Mouse (Mus musculus): ENCODE data around the gene Nr1d2.
A peak's percentile ranks its signal among the peaks of the same experiment; 100 is the strongest.
"Not testable (repeated sequence)": the region's sequence is repeated elsewhere in the genome, so short reads cannot be mapped to it uniquely, and the experiment has no call there.

Gene Nr1d2

GRCm38 (mm10) chr14:18238750-18239731, at the start of gene Nr1d2:
Gene Nr1d2 (minus strand): TSS chr14:18239127.
- peak; percentile 80 for ATAC-seq (ENCODE audit: low TSS enrichment)

DNA sequence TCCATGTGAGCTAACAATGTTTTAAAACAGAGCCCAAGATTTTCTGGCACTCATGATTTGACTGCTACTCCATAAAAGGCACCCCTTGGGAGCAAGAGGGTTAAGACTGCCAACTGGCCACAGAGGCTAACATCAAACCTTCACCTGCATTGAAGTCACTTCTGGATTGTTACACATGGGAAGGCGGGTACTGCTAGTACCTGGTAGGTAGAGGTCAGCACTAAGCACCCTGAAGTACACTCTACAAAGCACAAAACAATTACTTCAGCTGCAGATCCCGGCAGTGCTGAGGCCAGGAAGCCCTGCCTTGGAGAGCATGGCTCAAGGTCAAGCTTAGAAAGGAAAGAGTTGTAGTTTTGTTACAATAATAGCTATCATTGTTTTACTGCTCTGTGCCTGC, 48.5 kb upstream of the Nr1d2 start:
- no peak for ATAC-seq (ENCODE audit: low TSS enrichment)

- no peak for ATAC-seq (ENCODE audit: low TSS enrichment)
Observed at GRCm38 (mm10) chr14:18286441-18286840, 47.5 kb upstream of the Nr1d2 start.

DNA sequence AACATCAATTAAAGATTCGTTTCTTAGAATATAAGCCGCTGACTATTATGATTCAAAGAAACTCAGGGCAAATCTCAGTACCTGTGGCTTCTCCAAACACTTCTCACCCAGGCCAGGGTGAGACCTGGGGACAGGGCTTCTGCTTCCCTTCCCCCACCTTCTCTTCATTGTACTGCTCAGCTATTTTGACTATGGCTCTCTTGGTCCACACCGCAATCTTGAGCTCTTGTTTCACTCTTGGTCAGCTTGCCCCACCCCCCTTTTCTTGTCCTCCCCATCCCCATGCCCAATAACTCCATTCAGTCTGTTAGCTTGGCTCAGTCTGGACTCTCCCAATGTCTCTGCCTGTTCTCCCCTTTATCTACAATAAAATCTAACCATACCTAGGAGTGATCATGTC, 46.5 kb upstream of the Nr1d2 start:
- no peak for ATAC-seq (ENCODE audit: low TSS enrichment)

DNA sequence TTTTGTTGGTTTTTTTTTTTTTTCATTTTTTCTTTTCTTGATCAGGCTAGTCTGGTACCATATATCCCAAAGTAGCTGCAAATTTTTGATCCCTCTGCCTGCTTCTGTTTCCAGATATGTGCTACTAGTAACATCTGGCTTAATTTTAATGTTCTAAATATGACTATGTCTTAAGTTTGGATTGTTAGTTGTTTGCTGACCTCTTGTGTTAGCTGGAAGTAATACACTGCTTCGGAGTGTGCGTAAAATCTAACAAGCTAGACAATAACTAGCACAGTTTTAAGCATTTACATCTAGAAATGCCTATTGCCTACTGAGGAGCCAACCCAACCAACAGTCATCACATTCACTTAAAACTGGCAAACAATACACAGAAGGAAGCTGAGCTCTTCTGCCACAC, 45.7 kb upstream of the Nr1d2 start:
- ATAC-seq (ENCODE audit: low TSS enrichment): peak; percentile 51

GRCm38 (mm10) chr14:18280375-18280774, 41.4 kb upstream of the Nr1d2 start:
- no peak for ATAC-seq (ENCODE audit: low TSS enrichment)

DNA sequence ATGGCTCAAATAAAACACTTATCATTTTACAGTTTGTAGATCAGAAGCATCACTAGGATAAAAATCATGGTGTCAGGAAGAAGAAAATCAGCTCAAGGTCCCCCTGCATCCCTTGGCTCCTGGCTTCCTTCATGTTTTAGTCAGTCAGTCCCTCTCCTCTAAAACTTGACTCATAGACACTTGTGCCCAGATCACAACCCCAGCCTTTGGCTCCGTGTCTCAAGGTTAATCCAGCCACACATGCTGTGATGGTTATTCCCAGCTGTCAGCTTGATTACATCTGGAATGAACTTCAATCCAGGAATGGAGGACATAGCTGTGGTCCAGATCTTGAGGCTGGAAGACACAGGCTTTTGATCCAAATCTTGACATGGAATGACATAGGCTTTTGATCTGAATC, 35.6 kb upstream of the Nr1d2 start:
- ATAC-seq (ENCODE audit: low TSS enrichment): no peak

DNA sequence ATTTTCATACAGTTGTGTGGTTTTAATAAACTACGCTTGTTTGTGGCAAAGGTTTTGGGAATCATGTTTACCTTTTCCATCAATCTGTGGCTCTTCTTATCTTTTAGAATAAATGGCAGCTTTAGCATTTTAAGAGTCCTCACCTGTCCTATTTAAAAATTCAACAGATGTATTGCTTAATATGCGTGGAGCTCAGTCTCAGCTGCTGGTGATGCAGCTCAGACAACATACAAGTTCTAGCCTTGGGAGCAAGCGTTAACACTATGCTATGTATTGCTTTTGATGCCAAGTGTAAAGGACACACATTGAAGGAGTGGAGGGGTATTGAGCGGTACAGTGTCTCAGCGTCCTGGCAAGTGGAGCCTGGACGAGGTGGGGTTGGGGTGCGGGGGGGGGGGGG, 32.7 kb upstream of the Nr1d2 start:
- peak; percentile 8; the same call in 1 of the 2 replicates for ATAC-seq (ENCODE audit: low TSS enrichment)

DNA sequence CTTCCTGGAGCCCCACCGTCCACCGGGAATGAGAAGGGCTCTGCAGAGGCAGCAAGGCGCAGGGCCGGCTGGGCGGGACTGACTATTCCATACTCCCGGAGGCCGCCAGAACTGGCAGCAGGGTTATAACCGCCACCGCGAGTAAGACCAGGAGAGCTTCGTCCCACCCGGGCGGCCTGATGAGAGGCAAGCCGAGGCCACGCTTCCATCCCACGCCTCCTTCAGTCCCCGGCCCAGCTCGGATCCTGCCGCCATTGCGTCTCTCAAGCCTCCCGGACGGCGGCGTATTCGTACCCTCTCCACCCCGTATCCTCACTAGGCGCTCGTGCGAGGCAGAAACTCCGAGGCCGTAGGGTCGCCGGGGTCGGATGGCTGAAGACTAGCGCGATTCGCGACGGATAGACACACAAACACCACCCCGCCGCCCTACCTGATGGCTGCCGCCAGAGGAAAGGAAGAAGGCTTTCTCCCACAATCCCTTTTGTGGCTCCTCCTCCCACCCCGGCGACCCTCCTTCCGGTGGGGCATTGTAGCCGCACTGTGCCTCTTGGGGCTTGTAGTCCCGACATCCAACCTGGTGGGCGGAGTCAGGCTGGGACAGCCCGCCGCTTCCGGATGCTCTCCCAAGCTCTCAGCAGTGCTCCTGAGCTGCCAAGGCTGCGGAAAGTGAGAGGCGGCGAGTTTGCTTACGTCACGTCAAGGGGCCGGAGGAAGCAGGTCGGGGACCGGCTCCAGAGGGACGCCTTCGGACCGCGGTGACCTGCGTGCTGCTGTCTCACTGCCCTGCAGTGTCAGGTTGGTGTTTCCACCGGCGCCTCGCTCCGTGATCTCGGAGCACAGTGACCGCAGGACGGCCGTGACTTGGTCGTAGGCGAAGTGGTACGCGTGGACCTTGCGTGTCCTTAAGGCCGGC, 31.9 kb upstream of the Nr1d2 start, which contains the start of the genes Nkiras1 and Rpl15:
Gene Nkiras1, plus strand, starts transcription at position 608 of the 913 bp plus-strand sequence.
Gene Rpl15, minus strand, starts transcription at position 863 of the 913 bp plus-strand sequence.
- peak; percentile 98 for ATAC-seq (ENCODE audit: low TSS enrichment)

DNA sequence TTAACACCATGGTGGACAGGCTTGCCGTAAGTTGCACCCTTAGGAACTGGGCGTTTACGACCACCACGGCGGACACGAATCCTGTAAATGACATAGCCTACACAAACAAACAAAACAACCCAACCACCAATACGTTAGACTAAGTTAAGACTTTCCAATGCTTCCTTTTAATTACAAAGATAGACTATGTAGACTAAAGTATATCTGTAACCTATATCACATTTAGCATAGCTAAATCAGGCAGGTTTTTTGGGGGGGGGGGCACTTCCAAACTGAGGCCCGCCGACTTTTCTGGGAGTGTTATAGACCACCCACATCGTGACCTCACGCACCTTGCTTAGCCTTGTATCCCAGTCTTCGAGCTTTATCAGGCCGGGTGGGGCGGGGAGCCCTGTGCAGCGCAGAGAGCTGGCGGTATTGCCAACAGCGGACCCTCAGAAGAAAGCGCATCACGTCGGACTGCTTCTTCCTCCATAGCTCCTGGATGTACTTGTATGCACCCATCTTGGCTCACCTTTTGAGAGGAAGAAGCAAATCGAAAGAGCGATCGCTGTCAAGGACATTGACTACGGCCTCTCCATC, 31.1 kb upstream of the Nr1d2 start:
- ATAC-seq (ENCODE audit: low TSS enrichment): not testable (repeated sequence)

- ATAC-seq (ENCODE audit: low TSS enrichment): peak; percentile 74
Observed at GRCm38 (mm10) chr14:18263427-18263826, 24.5 kb upstream of the Nr1d2 start.

GRCm38 (mm10) chr14:18261203-18261602, 22.3 kb upstream of the Nr1d2 start:
- ATAC-seq (ENCODE audit: low TSS enrichment): no peak

DNA sequence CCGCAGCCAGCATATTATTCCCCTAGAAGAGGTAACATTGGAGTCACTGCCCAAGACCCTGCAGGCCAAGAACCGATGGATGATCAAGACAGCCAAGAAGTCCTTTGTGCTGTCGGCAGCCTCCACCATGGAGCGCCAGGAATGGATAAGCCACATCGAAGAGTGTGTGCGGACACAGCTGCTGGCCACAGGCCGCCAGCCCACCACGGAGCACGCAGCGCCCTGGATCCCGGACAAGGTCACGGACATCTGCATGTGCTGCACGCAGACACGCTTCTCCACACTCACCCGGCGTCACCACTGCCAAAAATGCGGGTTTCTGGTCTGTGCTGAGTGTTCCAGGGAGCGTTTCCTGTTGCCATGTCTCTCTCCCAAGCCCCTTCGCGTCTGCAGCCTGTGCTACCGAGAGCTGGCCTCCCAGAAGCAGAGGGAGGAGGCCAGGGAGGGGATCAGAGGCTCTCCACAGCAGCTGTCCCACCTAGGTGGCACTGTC, 3.8 kb upstream of the Nr1d2 start:
- no peak for ATAC-seq (ENCODE audit: low TSS enrichment)

GRCm38 (mm10) chr14:18241786-18242185, 2.9 kb upstream of the Nr1d2 start:
- no peak for ATAC-seq (ENCODE audit: low TSS enrichment)

GRCm38 (mm10) chr14:18240132-18240531, 1.2 kb upstream of the Nr1d2 start:
- ATAC-seq (ENCODE audit: low TSS enrichment): no peak

DNA sequence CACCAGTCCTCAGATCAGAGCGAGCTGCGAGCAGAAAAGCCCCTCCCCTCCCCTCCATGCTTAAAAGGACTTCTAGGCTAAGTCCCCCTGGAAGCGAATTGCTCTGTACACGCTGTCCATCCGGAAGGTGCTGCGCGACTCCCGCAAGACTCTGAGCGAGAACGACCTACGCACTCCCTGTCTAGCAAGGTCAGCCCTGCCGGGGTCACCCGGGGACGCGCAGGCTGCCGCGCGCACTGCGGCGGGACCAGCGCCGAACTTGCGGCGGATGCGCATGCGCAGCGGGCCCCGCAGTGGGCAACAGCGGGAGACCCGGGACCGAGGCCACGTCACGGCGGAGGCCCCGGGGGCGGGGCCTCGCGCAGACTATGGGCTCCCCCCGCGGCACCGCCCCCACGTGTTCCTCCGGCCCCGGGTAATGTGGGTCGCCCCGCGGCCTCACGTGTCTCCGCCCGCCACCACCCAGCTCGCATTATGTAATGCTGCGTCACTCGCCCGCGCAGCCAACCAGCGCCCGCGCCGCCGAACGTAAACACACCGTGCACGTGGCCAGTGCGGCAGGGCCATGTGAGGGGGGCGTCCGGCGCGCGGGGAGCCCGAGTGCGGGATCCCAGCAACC, 687 bp downstream of the Nr1d2 start:
- ATAC-seq (ENCODE audit: low TSS enrichment): peak; percentile 40

- ATAC-seq (ENCODE audit: low TSS enrichment): no peak
Observed at GRCm38 (mm10) chr14:18237381-18237780, 1.5 kb downstream of the Nr1d2 start.

DNA sequence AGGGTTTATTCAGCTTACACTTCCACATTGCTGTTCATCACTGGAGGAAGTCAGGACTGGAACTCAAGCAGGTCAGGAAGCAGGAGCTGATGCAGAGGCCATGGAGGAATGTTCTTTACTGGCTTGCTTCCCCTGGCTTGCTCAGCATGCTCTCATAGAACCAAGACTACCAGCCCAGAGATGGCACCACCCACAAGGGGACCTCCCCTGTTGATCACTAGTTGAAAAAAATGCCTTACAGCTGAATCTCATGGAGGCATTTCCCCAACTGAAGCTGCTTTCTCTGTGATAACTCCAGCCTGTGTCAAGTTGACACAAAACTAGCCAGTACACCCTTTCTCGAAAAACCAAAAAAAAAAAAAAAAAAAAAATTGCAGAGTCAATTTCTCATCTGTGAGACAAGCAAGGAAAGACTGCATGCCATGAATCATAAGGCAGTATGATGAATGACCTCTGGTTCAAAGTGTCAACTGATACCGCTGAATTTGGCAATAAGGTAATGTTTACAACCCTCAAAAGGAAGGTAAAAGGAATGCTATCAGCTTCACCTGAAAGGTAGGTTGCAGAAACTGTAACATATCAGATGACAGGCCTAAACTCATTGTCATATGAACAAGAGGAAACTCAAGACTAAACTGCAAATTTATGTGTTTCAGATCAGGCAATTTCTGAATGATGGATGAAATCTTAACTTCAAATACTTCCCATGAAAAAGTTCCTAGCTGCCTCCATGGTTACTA, 2.3 kb downstream of the Nr1d2 start:
- ATAC-seq (ENCODE audit: low TSS enrichment): not testable (repeated sequence)

DNA sequence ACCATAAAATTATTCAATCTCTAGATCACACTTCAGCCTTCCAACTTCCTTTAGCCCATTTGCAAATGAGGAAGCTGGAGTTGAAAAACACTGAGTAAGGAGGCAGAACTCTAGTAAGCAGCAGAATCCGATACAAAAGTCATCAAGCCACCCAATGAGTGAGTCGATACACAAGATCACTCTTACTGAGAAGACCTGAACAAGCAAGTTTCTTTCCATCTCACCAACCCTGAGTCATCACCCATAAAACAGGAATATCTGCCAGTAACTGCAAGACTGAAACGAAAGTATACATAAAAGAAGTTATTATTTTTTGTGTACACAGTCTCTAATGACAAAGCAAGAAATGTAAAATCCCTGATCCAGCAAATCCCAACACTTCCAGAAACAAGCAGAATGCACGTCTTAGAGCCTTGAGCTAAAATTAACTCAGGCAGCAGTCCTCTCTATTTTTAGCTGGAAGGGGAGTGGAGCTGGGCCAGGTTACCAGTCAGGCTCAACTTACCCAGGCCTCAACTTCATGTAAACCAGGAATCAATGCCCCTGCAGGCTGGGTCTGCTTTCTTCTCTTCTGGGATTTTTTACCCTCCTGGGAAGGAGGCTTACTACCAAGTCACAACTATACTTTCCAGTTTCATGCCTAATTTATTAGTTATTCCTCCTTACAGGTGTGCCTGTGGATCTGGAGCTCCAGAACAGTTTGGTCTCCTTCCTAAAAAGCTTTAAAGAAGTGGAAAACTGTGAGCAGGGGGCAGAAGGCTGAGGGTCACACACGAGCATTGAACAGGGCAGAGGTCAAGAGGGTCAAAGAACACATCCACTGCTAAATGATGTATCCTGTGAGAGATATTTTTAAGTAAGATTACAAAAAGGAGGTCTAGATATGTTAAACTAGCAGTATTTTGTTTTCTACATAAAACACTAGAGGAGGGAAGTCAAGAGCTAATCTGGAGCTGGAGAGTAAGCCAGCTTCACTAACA, 4.7 kb downstream of the Nr1d2 start:
- ATAC-seq (ENCODE audit: low TSS enrichment): no peak
